Mouse (Mus musculus) G1E (cell line): Measurements from ENCODE around the gene Pacsin1. TPM values are rescaled to one million over a fixed set of nuclear protein-coding genes. Genes with fewer than 3 reads are reported as not detected.
A peak's percentile ranks its signal among the peaks of the same experiment; 100 is the strongest.

ENCODE experiments used
- ATAC-seq: 2 replicates; pipeline ENCODE4 v1.8.0; 2016; ENCODE audit warnings: mild to moderate bottlenecking; ENCODE audit not compliant: insufficient number of reproducible peaks, poor library complexity, low FRiP score, severe bottlenecking; ENCODE audit errors: extremely low read depth
- DNase-seq: peaks from one replicate; pipeline ENCODE4 v3.0.0; 2012; ENCODE audit warnings: low spot score
- H3K27me3 ChIP-seq: 2 replicates; pipeline ENCODE4 v1.6.1; 2012; ENCODE audit warnings: mild to moderate bottlenecking, low read length, inconsistent platforms; ENCODE audit not compliant: insufficient read depth
- H3K36me3 ChIP-seq: replicated peaks from 2 replicates; pipeline ENCODE3; 2012; ENCODE audit warnings: mild to moderate bottlenecking, inconsistent platforms
- H3K4me1 ChIP-seq: 2 replicates; pipeline ENCODE4 v1.6.1; 2012; ENCODE audit warnings: low read depth, low read length, inconsistent platforms, mixed read lengths; ENCODE audit not compliant: insufficient read depth
- H3K4me3 ChIP-seq: 2 replicates; pipeline ENCODE4 v1.5.1; 2012; ENCODE audit warnings: low read depth, mild to moderate bottlenecking, inconsistent platforms, low read length, moderate library complexity, mixed read lengths
- H3K9me3 ChIP-seq: replicated peaks from 2 replicates; pipeline ENCODE4 v1.6.1; 2012; ENCODE audit warnings: inconsistent platforms
- CTCF ChIP-seq: IDR thresholded peaks from 2 replicates; pipeline ENCODE4 v1.5.1; 2012; ENCODE audit warnings: low read depth, low read length, inconsistent platforms, mixed read lengths
- GATA1 ChIP-seq: IDR thresholded peaks from 2 replicates; pipeline ENCODE4 v1.6.1; 2012; ENCODE audit warnings: borderline replicate concordance, low read length, inconsistent platforms, mixed read lengths
- GATA2 ChIP-seq: IDR thresholded peaks from 2 replicates; pipeline ENCODE4 v1.6.1; 2012; ENCODE audit warnings: low read depth, low read length, inconsistent platforms, borderline replicate concordance
- POLR2AphosphoS5 ChIP-seq: IDR thresholded peaks from 2 replicates; pipeline ENCODE4 v1.6.1; 2012; ENCODE audit warnings: low read depth, low read length, inconsistent platforms; ENCODE audit not compliant: insufficient replicate concordance
- TAL1 ChIP-seq: conservative IDR thresholded peaks from 2 replicates; pipeline ENCODE4 v1.6.1; 2012; ENCODE audit warnings: low read depth, low read length, inconsistent platforms, mixed read lengths
- polyA plus RNA-seq: library from polyadenylated mRNA; stranded (reverse); fragments of >175 nt; gene quantifications from 2 replicates; pipeline ENCODE4 v1.2.3, GENCODE M21; 2012
- total RNA-seq, 2 experiments: library from RNA; stranded (forward) in 1 of 2; stranded (reverse) in 1 of 2; fragments of 200-1000 nt in 1 of 2; fragments of >200 nt in 1 of 2; fragmentation: Nextera tagmentation in 1 of 2; gene quantifications; 2 replicates each; pipeline ENCODE4 v1.2.3; 2014 to 2017

Gene Pacsin1
- total and polyA plus RNA-seq, 3 experiments, result 0.44 TPM; not detected in 2

GRCm38 (mm10) chr17:27643756-27644155 lies 11.6 kb upstream of the Pacsin1 start:
- no peaks in the 10 kb centered on the region for H3K9me3 ChIP-seq
- no peak for ATAC-seq
- no peak overlapping the region for H3K4me3 ChIP-seq
- peaks cover 27% of the 10 kb centered on the region; the same call in 1 of the 2 replicates for H3K27me3 ChIP-seq
- TF ChIP-seq CTCF, result no peak
- TF ChIP-seq GATA2, result no peak
- TF ChIP-seq TAL1, result no peak
- TF ChIP-seq GATA1, result no peak
- no peak for TF ChIP-seq POLR2AphosphoS5
- H3K36me3 ChIP-seq, result no peaks in the 10 kb centered on the region
- peaks cover 16% of the 10 kb centered on the region for H3K4me1 ChIP-seq
- no peak for DNase-seq

- TF ChIP-seq GATA2 (no peak), POLR2AphosphoS5 (no peak), TAL1 (no peak), GATA1 (no peak), CTCF (no peak)
- peaks cover 12% of the 10 kb centered on the region for H3K4me1 ChIP-seq
- ATAC-seq (no peak), DNase-seq (no peak)
- no peak overlapping the region for H3K4me3 ChIP-seq
- no peaks in the 10 kb centered on the region for H3K36me3 ChIP-seq
- H3K27me3 ChIP-seq, result peaks cover 30% of the 10 kb centered on the region; the same call in 1 of the 2 replicates
- H3K9me3 ChIP-seq, result no peaks in the 10 kb centered on the region
These were observed 10.7 kb upstream of the Pacsin1 start for GRCm38 (mm10) chr17:27644572-27644971.

GRCm38 (mm10) chr17:27645807-27646206 lies 9.5 kb upstream of the Pacsin1 start:
- Histone ChIP-seq H3K36me3 (no peaks in the 10 kb centered on the region), H3K4me3 (no peak overlapping the region), H3K9me3 (no peaks in the 10 kb centered on the region), H3K4me1 (peaks cover 17% of the 10 kb centered on the region), H3K27me3 (peaks cover 32% of the 10 kb centered on the region; the same call in 1 of the 2 replicates)
- TF ChIP-seq GATA2 (no peak), TAL1 (no peak), GATA1 (no peak), CTCF (no peak), POLR2AphosphoS5 (no peak)
- ATAC-seq (no peak), DNase-seq (no peak)

GRCm38 (mm10) chr17:27650160-27650559 lies 5.1 kb upstream of the Pacsin1 start:
- peaks cover 20% of the 10 kb centered on the region for H3K27me3 ChIP-seq
- H3K4me1 ChIP-seq, result peaks cover 30% of the 10 kb centered on the region
- peak; percentile 68 for DNase-seq
- H3K9me3 ChIP-seq, result peaks cover 4% of the 10 kb centered on the region; the same call in 1 of the 2 replicates
- no peak overlapping the region for H3K4me3 ChIP-seq
- TF ChIP-seq GATA2 (no peak), CTCF (peak; percentile 86), GATA1 (no peak)
- no peak for ATAC-seq
- H3K36me3 ChIP-seq, result no peaks in the 10 kb centered on the region

- Histone ChIP-seq H3K27me3 (peaks cover 20% of the 10 kb centered on the region), H3K36me3 (no peaks in the 10 kb centered on the region), H3K4me3 (no peak overlapping the region), H3K9me3 (peaks cover 6% of the 10 kb centered on the region; the same call in 1 of the 2 replicates), H3K4me1 (peaks cover 32% of the 10 kb centered on the region)
- TF ChIP-seq POLR2AphosphoS5 (no peak), CTCF (no peak), GATA1 (no peak), TAL1 (no peak), GATA2 (no peak)
- ATAC-seq, result no peak
- no peak for DNase-seq
These were observed 4.7 kb upstream of the Pacsin1 start for GRCm38 (mm10) chr17:27650586-27650985.

GRCm38 (mm10) chr17:27652046-27652790 lies 3.1 kb upstream of the Pacsin1 start:
- ATAC-seq, result no peak
- peaks cover 18% of the 10 kb centered on the region for H3K27me3 ChIP-seq
- H3K9me3 ChIP-seq, result peaks cover 6% of the 10 kb centered on the region; the same call in 1 of the 2 replicates

GRCm38 (mm10) chr17:27653253-27653959 lies 1.9 kb upstream of the Pacsin1 start:
- peaks cover 6% of the 10 kb centered on the region; the same call in 1 of the 2 replicates for H3K9me3 ChIP-seq
- TF ChIP-seq CTCF, result no peak
- ATAC-seq, result peak; percentile 84
- H3K27me3 ChIP-seq, result peaks cover 18% of the 10 kb centered on the region
- no peak overlapping the region; the same call in 1 of the 2 replicates for H3K4me3 ChIP-seq
- no peak for DNase-seq
- H3K36me3 ChIP-seq, result no peaks in the 10 kb centered on the region
- H3K4me1 ChIP-seq, result peaks cover 42% of the 10 kb centered on the region

More at GRCm38 (mm10) chr17:27652046-27652790, 3.1 kb upstream of the Pacsin1 start:
- TF ChIP-seq GATA2 (no peak), POLR2AphosphoS5 (no peak), GATA1 (no peak), CTCF (no peak), TAL1 (no peak)
- H3K36me3 ChIP-seq, result no peaks in the 10 kb centered on the region
- peaks cover 42% of the 10 kb centered on the region for H3K4me1 ChIP-seq
- no peak overlapping the region for H3K4me3 ChIP-seq
- DNase-seq, result no peak
